Mouse (Mus musculus) cerebellum, adult 2 months (tissue): ENCODE measurements at regions not wholly inside any gene's neighbourhood (a gene's known extent, or its start where the extent isn't known, plus 50 kb on each side); places are given as distances from the start of the nearest gene placed in this dataset.

Source experiments
- CTCF ChIP-seq: fragments of 200-500 bp; IDR thresholded peaks from 2 replicates; pipeline ENCODE4 v1.5.1; 2011; ENCODE audit warnings: low read depth, mild to moderate bottlenecking, control low read depth, low read length, moderate library complexity, borderline replicate concordance; ENCODE audit not compliant: insufficient read depth
- POLR2A ChIP-seq: fragments of 200-500 bp; IDR thresholded peaks from 2 replicates; pipeline ENCODE4 v1.6.1; 2011; ENCODE audit warnings: low read length, control low read depth, borderline replicate concordance; ENCODE audit not compliant: insufficient read depth

DNA sequence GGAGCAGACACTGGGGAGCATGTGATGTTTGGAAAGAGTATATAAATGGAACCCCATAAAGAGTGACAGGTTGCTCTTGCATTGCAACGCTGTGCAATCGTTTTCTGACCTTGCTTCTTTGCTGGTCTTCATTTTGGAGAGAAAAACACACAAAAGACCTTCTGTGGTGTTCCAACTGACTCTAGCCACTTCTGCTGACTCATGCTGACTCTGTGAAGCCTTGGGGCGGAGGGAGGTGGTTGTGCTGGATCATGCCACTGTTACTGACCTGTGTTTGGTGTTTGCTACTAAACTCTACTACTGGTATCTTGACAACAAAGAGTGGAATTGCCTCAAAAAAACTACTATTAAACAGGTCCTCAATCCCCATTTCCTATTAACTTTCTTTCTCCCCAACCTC is 242.2 kb downstream of the Scg2 start:
- no peak for TF ChIP-seq POLR2A
- TF ChIP-seq CTCF = no peak
